Mouse (Mus musculus) liver, postnatal 0 days (tissue): ENCODE measurements at regions not wholly inside any gene's neighbourhood (a gene's known extent, or its start where the extent isn't known, plus 50 kb on each side); places are given as distances from the start of the nearest gene placed in this dataset.

Source experiments
- CTCF ChIP-seq: sonication (generic); IDR thresholded peaks from 2 replicates; pipeline ENCODE4 v1.5.1; 2016; ENCODE audit warnings: antibody characterized with exemption, low read depth
- EP300 ChIP-seq: IDR thresholded peaks from 2 replicates; pipeline ENCODE4 v1.6.1; 2016; ENCODE audit warnings: antibody characterized with exemption, low read depth, mild to moderate bottlenecking

- no peak for TF ChIP-seq CTCF
- no peak for TF ChIP-seq EP300
Measured at GRCm38 (mm10) chr9:52286104-52286503, 117.7 kb upstream of the Zc3h12c start.
